In genomic region chr6:91713370-91713896, GRCm38 (mm10) we compare ENCODE assay signal across 8 mouse cellular contexts. TPM values are rescaled to one million over a fixed set of nuclear protein-coding genes. Genes with fewer than 3 reads are reported as not detected.
DNase-seq lines count a peak whose midpoint lies in the region; ATAC-seq and TF ChIP-seq lines count a peak whose summit lies in the region.

No protein-coding gene starts in this region.

- 0 out of 2 replicates have a peak overlapping the region, but pooled peaks have one; percentile 16 for H3K4me2 ChIP-seq in lung, embryonic 14.5 days
- H3K4me2 ChIP-seq in intestine, postnatal 0 days (replicated peaks; ENCODE audit: low read depth): 0 out of 2 replicates have a peak overlapping the region, but pooled peaks have one; percentile 21

- no peak for TF ChIP-seq CTCF in lung, embryonic 14.5 days (IDR thresholded peaks at IDR 0.05; ENCODE audit: low read depth)
- no peak for TF ChIP-seq CTCF in intestine, postnatal 0 days (IDR thresholded peaks at IDR 0.05; ENCODE audit: low read depth)
- TF ChIP-seq CTCF in olfactory bulb, adult 2 months (IDR thresholded peaks at IDR 0.05; ENCODE audit: insufficient read depth, low read depth, low read length): no peak

- no peak overlapping the region for H3K4me3 ChIP-seq in lung, embryonic 14.5 days (ENCODE audit: low read depth, low read length)
- peak overlapping the region; percentile 21; the same call in 1 of the 2 replicates for H3K4me3 ChIP-seq in embryonic facial prominence, embryonic 10.5 days
- H3K4me3 ChIP-seq in intestine, postnatal 0 days (ENCODE audit: low read depth, low read length): no peak overlapping the region
- H3K4me3 ChIP-seq in olfactory bulb, adult 2 months (ENCODE audit: insufficient read depth, low read depth, low read length): no peak overlapping the region

- H3K4me1 ChIP-seq in lung, embryonic 14.5 days (ENCODE audit: insufficient read depth): peaks cover 16% of the 10 kb centered on the region
- H3K4me1 ChIP-seq in embryonic facial prominence, embryonic 10.5 days: peaks cover 62% of the 10 kb centered on the region
- H3K4me1 ChIP-seq in intestine, postnatal 0 days (replicated peaks; ENCODE audit: control insufficient read depth, insufficient read depth, low read length): peaks cover 12% of the 10 kb centered on the region
- peaks cover 56% of the 10 kb centered on the region for H3K4me1 ChIP-seq in olfactory bulb, adult 2 months (ENCODE audit: control insufficient read depth, insufficient read depth, low read length)

- WGBS in lung, embryonic 14.5 days: 10% methylated on average over 5 of the region's 5 CpGs
- 5% methylated on average over 5 of the region's 5 CpGs for WGBS in embryonic facial prominence, embryonic 10.5 days
- 31% methylated on average over 5 of the region's 5 CpGs for WGBS in intestine, postnatal 0 days
- 21% methylated on average over 5 of the region's 5 CpGs for WGBS in olfactory bulb, adult 2 months

- peak; percentile 38; the same call in 1 of the 2 replicates for ATAC-seq in lung, embryonic 14.5 days (ENCODE audit: insufficient read depth)
- ATAC-seq in intestine, postnatal 0 days: no peak

- peak overlapping the region; percentile 68 for H3K27ac ChIP-seq in lung, embryonic 14.5 days (ENCODE audit: low read depth)
- H3K27ac ChIP-seq in embryonic facial prominence, embryonic 10.5 days (replicated peaks): peak overlapping the region; percentile 88
- H3K27ac ChIP-seq in intestine, postnatal 0 days (ENCODE audit: low read depth, low read length): peak overlapping the region; percentile 82
- H3K27ac ChIP-seq in olfactory bulb, adult 2 months (ENCODE audit: insufficient read depth, low read depth, low read length): peak overlapping the region; percentile 86

- H3K36me3 ChIP-seq in lung, embryonic 14.5 days (ENCODE audit: insufficient read depth): peaks cover 9% of the 10 kb centered on the region; the same call in 1 of the 2 replicates
- peaks cover 34% of the 10 kb centered on the region for H3K36me3 ChIP-seq in embryonic facial prominence, embryonic 10.5 days (replicated peaks)
- peaks cover 42% of the 10 kb centered on the region for H3K36me3 ChIP-seq in intestine, postnatal 0 days (ENCODE audit: control insufficient read depth, insufficient read depth)

- no peak for TF ChIP-seq POLR2A in olfactory bulb, adult 2 months (IDR thresholded peaks at IDR 0.05; ENCODE audit: insufficient read depth, low read depth, low read length)

- DNase-seq in lung, embryonic 14.5 days: no peak
- no peak for DNase-seq in lung, postnatal 14 days
- DNase-seq in embryonic facial prominence, embryonic 10.5 days (ENCODE audit: low spot score): peak; percentile 60
- DNase-seq in adrenal gland, postnatal 4 days (ENCODE audit: low spot score in 2 of 2): no peak
- DNase-seq in left cerebral cortex, postnatal 36 days (ENCODE audit: low spot score in 2 of 2): no peak
- no peak for DNase-seq in spleen, postnatal 10 days (ENCODE audit: low spot score in 2 of 2)

- H3K9ac ChIP-seq in lung, embryonic 14.5 days: no peak overlapping the region
- H3K9ac ChIP-seq in intestine, postnatal 0 days (ENCODE audit: low read depth, low read length): 0 out of 2 replicates have a peak overlapping the region, but pooled peaks have one; percentile 4

- no peaks in the 10 kb centered on the region for H3K27me3 ChIP-seq in lung, embryonic 14.5 days (ENCODE audit: insufficient read depth, low read length)
- H3K27me3 ChIP-seq in embryonic facial prominence, embryonic 10.5 days (replicated peaks; ENCODE audit: low read depth, poor library complexity, severe bottlenecking): no peaks in the 10 kb centered on the region
- no peaks in the 10 kb centered on the region for H3K27me3 ChIP-seq in intestine, postnatal 0 days (replicated peaks; ENCODE audit: control insufficient read depth, insufficient read depth, low read length)

- no peaks in the 10 kb centered on the region for H3K9me3 ChIP-seq in lung, embryonic 14.5 days (ENCODE audit: low read depth, low read length)
- H3K9me3 ChIP-seq in embryonic facial prominence, embryonic 10.5 days: no peaks in the 10 kb centered on the region
- H3K9me3 ChIP-seq in intestine, postnatal 0 days (ENCODE audit: control insufficient read depth): no peaks in the 10 kb centered on the region

- intact Hi-C loops in left cerebral cortex, postnatal 36 days (cut with DNase I): no loop called here

RNA-seq across cellular contexts. Expression of gene Slc6a6, which starts 29.6 kb away (rescaled TPM):
- polyA plus RNA-seq in lung, embryonic 14.5 days (2014; fragmentation: Nextera tagmentation; extraction: Ambion mirVana): 47.6 and 50.7 TPM in 2 replicates
- polyA plus RNA-seq in embryonic facial prominence, embryonic 10.5 days (2016; fragmentation: Nextera tagmentation; extraction: Ambion mirVana): 55.5 and 59.2 TPM in 2 replicates
- 109 and 127 TPM in 2 replicates for polyA plus RNA-seq in intestine, postnatal 0 days (2015; fragmentation: Nextera tagmentation; extraction: Ambion mirVana)
- 322 TPM in 1 of 2 replicates, not detected in the other for polyA plus RNA-seq in olfactory bulb, adult 2 months (2012; ENCODE audit: insufficient read depth, insufficient read length, low replicate concordance, missing spikeins)
- total RNA-seq in adrenal gland, postnatal 4 days (2021): 100 to 1,000 TPM; 314 to 322 TPM
- 100 to 1,000 TPM; 120 to 170 TPM for total RNA-seq in left cerebral cortex, postnatal 36 days (2021)
